Mouse (Mus musculus) cerebellum, postnatal 25 days (tissue): ENCODE measurements at regions not wholly inside any gene's neighbourhood (a gene's known extent, or its start where the extent isn't known, plus 50 kb on each side); places are given as distances from the start of the nearest gene placed in this dataset.

Experiments used
- DNase-seq, 2 experiments: peaks; one replicate each; pipeline ENCODE4 v3.0.0; 2021; ENCODE audit warnings: mixed read lengths in 2 of 2

- DNase-seq, result no peak
These were observed 114.8 kb downstream of the Pcsk1 start for GRCm38 (mm10) chr13:75204417-75204816.

- no peak for DNase-seq
These were observed 134.3 kb downstream of the Pcsk1 start for GRCm38 (mm10) chr13:75223944-75224343.

- DNase-seq, result no peak
These were observed 136.1 kb downstream of the Pcsk1 start for GRCm38 (mm10) chr13:75225581-75226297.

- peak; percentile 59 to 79 for DNase-seq
These were observed 138.1 kb downstream of the Pcsk1 start for GRCm38 (mm10) chr13:75227616-75228277.

GRCm38 (mm10) chr13:75236424-75236823, 146.8 kb downstream of the Pcsk1 start:
- DNase-seq, result peak; percentile 43 to 71
